Mouse (Mus musculus): ENCODE results near the gene Adgrg1. TPM values are rescaled to one million over a fixed set of nuclear protein-coding genes. Genes with fewer than 3 reads are reported as not detected.
A peak's percentile ranks its signal among the peaks of the same experiment; 100 is the strongest.

Adgrg1 gene
- polyA plus RNA-seq, 1 experiment: 146 TPM

DNA sequence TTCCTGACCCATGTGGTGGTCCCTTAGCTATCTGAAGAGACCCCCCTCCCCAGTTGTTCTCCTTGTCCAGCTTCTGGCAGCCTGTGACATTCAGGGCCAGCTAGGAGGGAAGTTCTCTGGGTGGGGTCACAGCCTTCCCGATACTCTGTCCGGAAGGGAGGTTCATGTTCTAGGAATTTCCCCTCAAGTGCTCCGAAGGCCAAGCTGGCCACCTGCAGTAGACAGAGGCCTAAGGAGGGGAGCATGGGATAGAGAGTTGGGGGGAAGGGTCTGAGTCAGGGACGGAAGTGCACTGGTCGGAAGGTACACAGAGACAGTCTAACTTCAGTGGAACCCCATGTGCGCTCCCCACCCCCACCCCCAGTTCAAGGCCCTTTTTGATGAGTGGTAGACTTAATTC lies 25.4 kb downstream of the Adgrg1 start:
- Histone ChIP-seq H3K27me3 (ENCODE audit: control insufficient read depth, insufficient read depth, low read length) (no peaks in the 10 kb centered on the region), H3K4me3 (ENCODE audit: control insufficient read depth, insufficient read depth, low read length) (no peak overlapping the region), H3K4me1 (replicated peaks; ENCODE audit: control insufficient read depth, insufficient read depth, low read length) (peaks cover 24% of the 10 kb centered on the region), H3K36me3 (ENCODE audit: control insufficient read depth, insufficient read depth, low read length) (peaks cover 6% of the 10 kb centered on the region; the same call in 1 of the 2 replicates), H3K27ac (ENCODE audit: control insufficient read depth, insufficient read depth, low read length) (no peak overlapping the region)
- DNase-seq: no peak
- WGBS: 60% methylated on average over 6 of the region's 6 CpGs
- TF ChIP-seq CTCF (IDR thresholded peaks at IDR 0.05; ENCODE audit: borderline replicate concordance, control insufficient read depth, extremely low read depth, insufficient read depth, low read length, poor library complexity) (no peak), POLR2A (IDR thresholded peaks at IDR 0.05; ENCODE audit: control insufficient read depth, extremely low read depth, insufficient read depth, low read length, poor library complexity) (no peak)

DNA sequence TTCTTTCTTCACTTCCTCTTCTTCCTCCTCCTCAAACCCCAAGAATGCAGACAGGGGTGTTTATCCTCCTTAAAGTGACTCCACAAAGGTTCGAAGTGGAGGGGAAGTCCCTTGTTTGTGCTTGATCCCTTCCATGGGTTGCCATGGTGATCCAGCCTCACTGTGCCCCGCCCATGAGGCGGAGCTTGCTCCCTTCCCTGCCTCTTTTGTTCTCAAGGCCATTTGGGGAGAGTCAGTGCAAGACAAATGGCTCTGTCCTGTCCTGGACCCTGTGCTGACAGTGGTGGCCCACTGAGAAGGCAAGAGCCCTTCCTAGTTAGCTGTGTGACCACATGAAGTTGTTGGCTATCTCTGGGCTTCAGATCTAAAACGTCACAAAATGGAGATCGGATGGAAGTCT lies 26.1 kb downstream of the Adgrg1 start:
- 32% methylated on average over 5 of the region's 5 CpGs for WGBS
- H3K4me3 ChIP-seq (ENCODE audit: control insufficient read depth, insufficient read depth, low read length): no peak overlapping the region
- H3K36me3 ChIP-seq (ENCODE audit: control insufficient read depth, insufficient read depth, low read length): peaks cover 6% of the 10 kb centered on the region; the same call in 1 of the 2 replicates
- peaks cover 21% of the 10 kb centered on the region for H3K4me1 ChIP-seq (replicated peaks; ENCODE audit: control insufficient read depth, insufficient read depth, low read length)
- H3K27me3 ChIP-seq (ENCODE audit: control insufficient read depth, insufficient read depth, low read length): no peaks in the 10 kb centered on the region
- TF ChIP-seq CTCF (IDR thresholded peaks at IDR 0.05; ENCODE audit: borderline replicate concordance, control insufficient read depth, extremely low read depth, insufficient read depth, low read length, poor library complexity) (no peak), POLR2A (IDR thresholded peaks at IDR 0.05; ENCODE audit: control insufficient read depth, extremely low read depth, insufficient read depth, low read length, poor library complexity) (no peak)
- DNase-seq: peak; percentile 45
- no peak overlapping the region for H3K27ac ChIP-seq (ENCODE audit: control insufficient read depth, insufficient read depth, low read length)

GRCm38 (mm10) chr8:95001165-95001564 lies 26.6 kb downstream of the Adgrg1 start:
- 77% methylated on average over 5 of the region's 5 CpGs for WGBS
- Histone ChIP-seq H3K4me3 (ENCODE audit: control insufficient read depth, insufficient read depth, low read length) (no peak overlapping the region), H3K27ac (ENCODE audit: control insufficient read depth, insufficient read depth, low read length) (no peak overlapping the region), H3K4me1 (replicated peaks; ENCODE audit: control insufficient read depth, insufficient read depth, low read length) (peaks cover 21% of the 10 kb centered on the region), H3K27me3 (ENCODE audit: control insufficient read depth, insufficient read depth, low read length) (no peaks in the 10 kb centered on the region), H3K36me3 (ENCODE audit: control insufficient read depth, insufficient read depth, low read length) (peaks cover 6% of the 10 kb centered on the region; the same call in 1 of the 2 replicates)
- TF ChIP-seq POLR2A (IDR thresholded peaks at IDR 0.05; ENCODE audit: control insufficient read depth, extremely low read depth, insufficient read depth, low read length, poor library complexity) (no peak), CTCF (IDR thresholded peaks at IDR 0.05; ENCODE audit: borderline replicate concordance, control insufficient read depth, extremely low read depth, insufficient read depth, low read length, poor library complexity) (no peak)
- no peak for DNase-seq

DNA sequence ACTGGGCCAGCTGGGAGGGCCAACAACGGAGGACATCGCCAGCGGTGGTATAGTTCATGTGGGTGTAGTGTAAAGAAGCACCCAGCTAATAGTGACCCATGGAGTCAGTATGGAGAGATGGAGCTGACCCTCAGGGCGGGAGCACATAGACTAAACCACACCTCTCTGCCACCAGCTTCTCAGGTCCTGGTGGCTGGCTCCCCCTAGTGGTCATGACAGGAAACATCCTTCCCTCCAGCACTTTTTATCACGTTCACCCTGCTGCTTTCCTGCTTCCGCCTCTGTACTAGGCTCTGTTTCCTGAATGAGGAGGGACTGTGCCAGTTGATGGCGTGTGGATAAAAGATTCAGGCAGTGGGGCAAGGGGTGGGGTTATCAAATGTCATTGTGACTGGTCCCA lies 27.1 kb downstream of the Adgrg1 start:
- peak; percentile 82 for DNase-seq
- Histone ChIP-seq H3K36me3 (ENCODE audit: control insufficient read depth, insufficient read depth, low read length) (peaks cover 7% of the 10 kb centered on the region; the same call in 1 of the 2 replicates), H3K4me3 (ENCODE audit: control insufficient read depth, insufficient read depth, low read length) (no peak overlapping the region), H3K4me1 (replicated peaks; ENCODE audit: control insufficient read depth, insufficient read depth, low read length) (peaks cover 21% of the 10 kb centered on the region), H3K27ac (ENCODE audit: control insufficient read depth, insufficient read depth, low read length) (no peak overlapping the region), H3K27me3 (ENCODE audit: control insufficient read depth, insufficient read depth, low read length) (no peaks in the 10 kb centered on the region)
- TF ChIP-seq POLR2A (IDR thresholded peaks at IDR 0.05; ENCODE audit: control insufficient read depth, extremely low read depth, insufficient read depth, low read length, poor library complexity) (no peak), CTCF (IDR thresholded peaks at IDR 0.05; ENCODE audit: borderline replicate concordance, control insufficient read depth, extremely low read depth, insufficient read depth, low read length, poor library complexity) (peak; percentile 88; the same call in 1 of the 2 replicates)
- WGBS: 19% methylated on average over 7 of the region's 7 CpGs

GRCm38 (mm10) chr8:95002089-95002655 lies 27.6 kb downstream of the Adgrg1 start:
- Histone ChIP-seq H3K4me1 (replicated peaks; ENCODE audit: control insufficient read depth, insufficient read depth, low read length) (peaks cover 21% of the 10 kb centered on the region), H3K27me3 (ENCODE audit: control insufficient read depth, insufficient read depth, low read length) (no peaks in the 10 kb centered on the region), H3K27ac (ENCODE audit: control insufficient read depth, insufficient read depth, low read length) (no peak overlapping the region), H3K4me3 (ENCODE audit: control insufficient read depth, insufficient read depth, low read length) (no peak overlapping the region), H3K36me3 (ENCODE audit: control insufficient read depth, insufficient read depth, low read length) (peaks cover 9% of the 10 kb centered on the region; the same call in 1 of the 2 replicates)
- DNase-seq: no peak
- TF ChIP-seq POLR2A (IDR thresholded peaks at IDR 0.05; ENCODE audit: control insufficient read depth, extremely low read depth, insufficient read depth, low read length, poor library complexity) (no peak), CTCF (IDR thresholded peaks at IDR 0.05; ENCODE audit: borderline replicate concordance, control insufficient read depth, extremely low read depth, insufficient read depth, low read length, poor library complexity) (no peak)
- WGBS: 78% methylated on average over 8 of the region's 8 CpGs

- peaks cover 11% of the 10 kb centered on the region; the same call in 1 of the 2 replicates for H3K36me3 ChIP-seq (ENCODE audit: control insufficient read depth, insufficient read depth, low read length)
- DNase-seq: no peak
Measured at GRCm38 (mm10) chr8:95012442-95012919, 37.9 kb downstream of the Adgrg1 start.

More at GRCm38 (mm10) chr8:95012442-95012919, 37.9 kb downstream of the Adgrg1 start:
- H3K27ac ChIP-seq (ENCODE audit: control insufficient read depth, insufficient read depth, low read length): no peak overlapping the region
- no peaks in the 10 kb centered on the region for H3K27me3 ChIP-seq (ENCODE audit: control insufficient read depth, insufficient read depth, low read length)
- H3K4me1 ChIP-seq (replicated peaks; ENCODE audit: control insufficient read depth, insufficient read depth, low read length): 0 out of 2 replicates have a peak, but pooled peaks cover 6% of the 10 kb centered on the region
- WGBS: 50% methylated on average over 15 of the region's 15 CpGs
- TF ChIP-seq CTCF (IDR thresholded peaks at IDR 0.05; ENCODE audit: borderline replicate concordance, control insufficient read depth, extremely low read depth, insufficient read depth, low read length, poor library complexity): no peak
- TF ChIP-seq POLR2A (IDR thresholded peaks at IDR 0.05; ENCODE audit: control insufficient read depth, extremely low read depth, insufficient read depth, low read length, poor library complexity): no peak
- H3K4me3 ChIP-seq (ENCODE audit: control insufficient read depth, insufficient read depth, low read length): no peak overlapping the region

Data from thymus, adult 2 months (tissue).